Mouse (Mus musculus): Measurements from ENCODE around the gene Actc1.

DNA sequence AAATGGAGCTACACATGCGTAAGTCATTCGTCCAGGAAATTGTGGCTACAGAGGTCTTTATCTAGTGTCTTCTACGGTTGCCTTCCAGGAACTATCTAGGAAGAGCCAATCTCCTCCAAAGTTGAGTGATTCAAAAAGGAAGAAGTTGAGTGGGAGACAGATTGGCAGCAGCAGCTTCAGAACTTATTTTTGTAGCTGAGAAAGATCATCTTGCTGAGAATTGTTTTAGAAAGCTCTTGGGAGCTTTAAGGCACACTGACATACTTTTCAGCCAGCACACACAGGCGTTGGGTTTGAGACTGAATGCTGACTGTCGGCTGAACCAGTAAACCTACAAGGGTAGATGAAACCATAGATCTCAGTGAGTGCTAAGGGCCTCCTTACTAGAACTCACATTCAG, 42.0 kb upstream of the Actc1 start:
- TF ChIP-seq CTCF (IDR thresholded peaks at IDR 0.05; ENCODE audit: low read depth) (no peak), EP300 (IDR thresholded peaks at IDR 0.05; ENCODE audit: low read depth) (no peak)

Data from liver, embryonic 14.5 days (tissue).